Mouse (Mus musculus) midbrain, embryonic 12.5 days (tissue): Measurements from ENCODE around the gene Capn9. TPM values are rescaled to one million over a fixed set of nuclear protein-coding genes. Genes with fewer than 3 reads are reported as not detected.
A peak's percentile ranks its signal among the peaks of the same experiment; 100 is the strongest.

ENCODE experiments used
- ATAC-seq: fragments of 200-750 bp; cut with Nextera tagmentation; 2 replicates; pipeline ENCODE4 v1.8.0; 2017; ENCODE audit warnings: low read depth, moderate TSS enrichment, moderate library complexity; ENCODE audit not compliant: low FRiP score
- H3K27ac ChIP-seq: fragments of 300-500 bp; sonication (generic); replicated peaks from 2 replicates; pipeline ENCODE4 v1.5.1; 2016; ENCODE audit warnings: mild to moderate bottlenecking
- H3K27me3 ChIP-seq: fragments of 300-500 bp; sonication (generic); 2 replicates; pipeline ENCODE4 v1.6.1; 2016; ENCODE audit warnings: mild to moderate bottlenecking
- H3K36me3 ChIP-seq: fragments of 300-500 bp; sonication (generic); 2 replicates; pipeline ENCODE4 v1.6.1; 2016
- H3K4me1 ChIP-seq: fragments of 300-500 bp; sonication (generic); 2 replicates; pipeline ENCODE4 v1.6.1; 2016
- H3K4me2 ChIP-seq: fragments of 300-500 bp; sonication (generic); replicated peaks from 2 replicates; pipeline ENCODE4 v1.6.1; 2016; ENCODE audit warnings: mild to moderate bottlenecking, moderate library complexity
- H3K4me3 ChIP-seq: fragments of 300-500 bp; sonication (generic); 2 replicates; pipeline ENCODE4 v1.5.1; 2016; ENCODE audit warnings: mild to moderate bottlenecking
- H3K9ac ChIP-seq: fragments of 300-500 bp; sonication (generic); replicated peaks from 2 replicates; pipeline ENCODE4 v1.6.1; 2016; ENCODE audit warnings: mild to moderate bottlenecking, moderate library complexity
- H3K9me3 ChIP-seq: fragments of 300-500 bp; sonication (generic); 2 replicates; pipeline ENCODE4 v1.6.1; 2016; ENCODE audit warnings: mild to moderate bottlenecking
- WGBS: fragments of 180-500 bp; shearing (Covaris S2); methylation state at CpG from one replicate; pipeline ENCODE4 v1.1.7; 2016; 5-methylcytosine and 5-hydroxymethylcytosine counted together
- polyA plus RNA-seq: library from polyadenylated mRNA; unstranded; fragments of >200 nt; fragmentation: Nextera tagmentation; extraction: Ambion mirVana; gene quantifications from 2 replicates; pipeline ENCODE4 v1.2.1, GENCODE M21; 2016

Gene Capn9
- polyA plus RNA-seq, 1 experiment from 2014 or later: 0.13 TPM

DNA sequence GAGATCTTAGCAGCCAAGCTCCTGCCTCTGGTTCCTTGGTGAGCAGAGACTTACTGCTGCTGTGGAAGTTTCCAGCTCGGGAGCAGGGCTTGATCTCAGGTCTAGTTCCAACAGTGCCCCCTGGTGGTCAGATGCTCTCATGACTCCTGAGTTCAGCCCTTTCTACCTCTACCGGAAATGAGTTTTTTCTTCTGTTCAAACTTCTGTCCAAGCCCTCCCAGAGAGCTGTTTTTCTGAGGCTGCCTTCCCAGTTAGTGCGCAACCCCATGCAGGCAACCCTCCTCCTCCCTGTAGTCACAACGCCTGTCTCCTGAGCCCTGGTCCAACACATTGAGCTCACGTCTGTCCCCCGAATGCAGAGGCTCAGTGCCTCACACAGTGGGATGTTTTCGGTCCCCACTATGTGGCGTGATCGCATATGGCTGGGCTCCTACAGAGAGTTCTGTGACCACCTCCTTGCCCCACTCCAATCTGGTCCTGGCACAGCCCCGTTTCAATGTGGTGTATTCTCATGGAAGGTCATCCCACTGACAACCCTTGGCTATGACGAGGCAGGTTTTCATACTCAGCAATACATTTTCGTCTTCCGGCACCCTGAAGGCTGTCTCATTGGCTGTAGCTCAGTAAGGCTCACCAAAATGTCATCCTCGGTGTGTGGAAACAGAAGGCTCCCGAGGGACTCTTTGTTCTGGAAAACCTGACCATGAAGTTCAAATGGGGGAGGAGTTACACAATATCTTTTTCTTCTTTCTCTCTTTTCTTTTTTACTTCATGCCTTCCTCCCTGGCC, 2.2 kb upstream of the Capn9 start:
- H3K27me3 ChIP-seq: no peaks in the 10 kb centered on the region
- ATAC-seq: no peak; the same call in 1 of the 2 replicates
- H3K4me2 ChIP-seq: no peak overlapping the region
- H3K27ac ChIP-seq: no peak overlapping the region
- WGBS: 64% methylated on average over 15 of the region's 15 CpGs
- no peaks in the 10 kb centered on the region for H3K36me3 ChIP-seq
- no peak overlapping the region for H3K4me3 ChIP-seq
- peaks cover 6% of the 10 kb centered on the region; the same call in 1 of the 2 replicates for H3K4me1 ChIP-seq
- no peak overlapping the region for H3K9ac ChIP-seq
- H3K9me3 ChIP-seq: no peaks in the 10 kb centered on the region

DNA sequence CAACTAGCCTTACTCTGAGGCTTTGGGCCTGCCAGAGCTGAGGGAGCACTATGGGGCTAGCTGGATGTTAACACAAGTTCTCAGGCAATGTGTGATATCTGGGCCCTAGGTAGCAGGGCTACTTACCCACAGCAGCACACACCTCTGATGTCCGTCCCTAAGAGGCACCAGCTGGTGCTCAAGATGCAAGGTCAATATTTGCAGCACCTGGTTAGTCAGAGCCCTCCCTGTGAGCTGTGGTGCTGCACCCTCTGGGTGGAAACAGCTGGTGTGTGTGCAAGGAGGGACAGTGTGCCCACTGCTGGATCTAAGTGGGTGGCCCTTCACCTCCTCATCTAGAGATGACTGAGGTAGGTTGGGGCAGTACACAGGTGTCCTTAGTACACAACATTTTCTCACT, 840 bp downstream of the Capn9 start:
- no peak for ATAC-seq
- no peak overlapping the region for H3K27ac ChIP-seq
- H3K36me3 ChIP-seq: no peaks in the 10 kb centered on the region
- 88% methylated on average over 1 of the region's 1 CpGs for WGBS
- no peaks in the 10 kb centered on the region for H3K9me3 ChIP-seq
- H3K4me1 ChIP-seq: peaks cover 3% of the 10 kb centered on the region; the same call in 1 of the 2 replicates
- no peak overlapping the region for H3K4me3 ChIP-seq
- no peak overlapping the region for H3K4me2 ChIP-seq
- H3K9ac ChIP-seq: no peak overlapping the region
- H3K27me3 ChIP-seq: no peaks in the 10 kb centered on the region

DNA sequence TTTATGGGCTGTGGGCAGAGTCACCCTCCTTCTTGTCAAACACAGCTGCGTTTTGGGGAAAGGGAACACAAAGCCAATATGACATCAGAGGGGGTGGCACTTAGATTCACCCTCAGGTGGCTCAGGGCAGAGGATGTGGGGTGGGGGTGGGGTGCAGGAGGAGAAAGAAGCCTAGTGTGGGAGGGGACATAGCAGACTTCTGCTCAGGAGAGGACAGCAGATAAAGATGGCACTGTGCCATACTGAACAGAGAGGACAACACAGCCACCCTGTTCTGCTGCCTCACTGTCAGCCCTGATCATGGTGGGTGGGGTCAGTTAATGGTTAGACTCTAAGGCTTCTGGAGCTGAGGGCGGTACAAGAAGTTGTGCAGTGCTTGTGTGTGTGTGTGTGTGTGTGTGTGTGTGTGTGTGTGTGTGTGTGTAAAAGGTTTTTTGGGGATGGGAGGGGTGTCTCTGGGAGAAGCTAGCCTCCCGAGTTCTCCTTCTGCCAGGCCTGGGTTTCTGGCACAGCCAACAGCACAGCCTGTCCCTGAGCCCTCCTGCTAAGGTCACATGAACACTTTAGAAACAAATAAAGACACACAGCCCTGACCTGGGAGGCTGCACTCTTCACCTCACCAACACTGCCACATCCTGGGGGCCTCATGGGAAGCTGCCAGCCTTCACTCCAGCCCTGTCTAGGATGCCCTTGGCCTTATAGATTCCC, 10.0 kb downstream of the Capn9 start:
- Histone ChIP-seq H3K9ac (no peak overlapping the region), H3K27me3 (no peaks in the 10 kb centered on the region), H3K36me3 (no peaks in the 10 kb centered on the region), H3K27ac (no peak overlapping the region), H3K9me3 (no peaks in the 10 kb centered on the region), H3K4me3 (no peak overlapping the region), H3K4me1 (no peaks in the 10 kb centered on the region), H3K4me2 (no peak overlapping the region)
- no peak for ATAC-seq
- 54% methylated on average over 3 of the region's 3 CpGs for whole genome bisulfite sequencing

GRCm38 (mm10) chr8:124586556-124586955, 10.6 kb downstream of the Capn9 start:
- H3K27me3 ChIP-seq: no peaks in the 10 kb centered on the region

DNA sequence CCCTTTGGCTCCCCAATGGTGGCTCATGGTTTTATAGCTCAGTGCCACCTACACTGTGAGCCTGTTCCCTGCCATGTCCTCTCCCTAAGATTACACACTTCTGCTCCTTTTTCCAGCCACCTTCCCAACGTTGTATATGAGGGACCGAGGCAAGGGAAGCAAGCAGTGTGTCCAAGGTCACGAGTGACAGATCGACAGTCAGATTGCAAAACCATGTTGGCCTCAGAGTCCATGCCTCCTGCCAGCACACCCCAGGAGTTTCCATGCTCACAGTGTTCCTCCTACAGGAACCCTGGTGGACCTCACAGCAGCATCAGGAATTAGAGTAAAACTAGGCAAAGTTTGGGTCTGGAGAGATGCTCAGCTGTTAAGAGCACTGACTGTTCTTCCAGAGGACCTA, 13.5 kb downstream of the Capn9 start:
- H3K4me3 ChIP-seq: no peak overlapping the region
- no peak for ATAC-seq
- H3K9me3 ChIP-seq: no peaks in the 10 kb centered on the region
- H3K27me3 ChIP-seq: no peaks in the 10 kb centered on the region
- no peaks in the 10 kb centered on the region for H3K4me1 ChIP-seq
- H3K36me3 ChIP-seq: no peaks in the 10 kb centered on the region
- no peak overlapping the region for H3K9ac ChIP-seq
- 82% methylated on average over 4 of the region's 4 CpGs for WGBS
- no peak overlapping the region for H3K27ac ChIP-seq
- no peak overlapping the region for H3K4me2 ChIP-seq

More at GRCm38 (mm10) chr8:124586556-124586955, 10.6 kb downstream of the Capn9 start:
- Histone ChIP-seq H3K4me1 (no peaks in the 10 kb centered on the region), H3K27ac (no peak overlapping the region), H3K4me3 (no peak overlapping the region), H3K9ac (no peak overlapping the region), H3K9me3 (no peaks in the 10 kb centered on the region), H3K4me2 (no peak overlapping the region), H3K36me3 (no peaks in the 10 kb centered on the region)
- ATAC-seq: no peak
- WGBS: 86% methylated on average over 2 of the region's 2 CpGs

- 73% methylated on average over 5 of the region's 5 CpGs for WGBS
- Histone ChIP-seq H3K9me3 (no peaks in the 10 kb centered on the region), H3K9ac (no peak overlapping the region), H3K27ac (no peak overlapping the region), H3K27me3 (peaks cover 6% of the 10 kb centered on the region), H3K4me3 (no peak overlapping the region), H3K4me2 (no peak overlapping the region), H3K4me1 (no peaks in the 10 kb centered on the region), H3K36me3 (no peaks in the 10 kb centered on the region)
- no peak for ATAC-seq
Measured at GRCm38 (mm10) chr8:124604066-124604465, 28.2 kb downstream of the Capn9 start.

DNA sequence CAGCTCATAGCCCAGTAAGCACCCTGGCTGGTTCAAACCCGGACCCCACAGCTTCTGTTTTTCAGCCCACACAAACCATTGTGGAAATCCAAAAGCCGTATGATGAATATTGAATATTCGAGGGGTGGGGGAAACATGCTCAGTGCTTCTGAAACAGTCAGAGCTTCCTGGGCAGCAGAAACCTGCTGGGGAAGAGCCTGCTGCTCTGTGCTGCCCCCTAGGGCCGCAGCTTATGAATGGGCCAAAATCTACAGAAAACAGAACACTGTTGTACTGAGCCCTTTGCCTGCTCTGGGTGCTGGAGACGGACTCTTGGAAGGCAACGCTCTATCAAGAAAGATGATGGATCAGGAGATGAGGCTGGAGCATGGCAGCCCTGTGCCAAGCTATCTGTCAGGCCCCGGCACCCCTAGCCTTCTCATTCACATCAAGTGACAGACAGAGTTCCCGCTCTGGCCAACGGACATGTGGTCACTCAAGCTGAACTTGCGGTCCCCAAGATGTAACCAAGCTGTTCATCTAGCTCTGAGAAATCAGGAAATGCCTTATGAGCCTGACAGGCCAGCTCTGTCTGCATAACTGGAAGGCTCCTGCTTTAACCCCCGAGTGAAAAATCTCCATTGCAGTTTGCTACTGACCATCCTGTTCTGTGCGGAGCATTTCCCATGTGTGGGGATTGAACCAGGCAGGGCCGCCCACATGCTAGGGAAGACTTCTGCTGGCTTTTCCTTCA, 32.5 kb downstream of the Capn9 start:
- Histone ChIP-seq H3K9ac (no peak overlapping the region), H3K4me2 (no peak overlapping the region), H3K4me3 (no peak overlapping the region), H3K27ac (no peak overlapping the region), H3K9me3 (no peaks in the 10 kb centered on the region), H3K4me1 (no peaks in the 10 kb centered on the region), H3K36me3 (no peaks in the 10 kb centered on the region), H3K27me3 (peaks cover 6% of the 10 kb centered on the region)
- WGBS: 74% methylated on average over 13 of the region's 13 CpGs
- ATAC-seq: no peak

DNA sequence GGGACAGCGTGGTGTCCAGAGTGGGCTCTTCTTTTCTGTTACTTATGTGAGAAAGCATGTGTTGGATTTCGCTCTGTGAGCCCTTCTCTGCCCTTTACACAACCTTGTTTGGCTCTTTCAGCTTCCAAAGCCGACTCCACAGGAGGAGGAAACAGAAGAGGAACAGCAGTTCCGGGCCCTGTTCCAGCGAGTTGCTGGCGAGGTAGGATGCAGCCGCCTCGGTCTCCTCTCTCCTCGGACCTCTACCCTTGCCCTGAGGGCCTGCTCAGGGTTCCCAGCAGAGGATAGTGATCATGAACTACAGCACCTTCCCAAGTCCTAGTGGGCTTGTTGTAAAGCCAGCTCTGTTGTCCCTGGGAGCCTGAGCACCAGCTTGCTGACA, 33.1 kb downstream of the Capn9 start:
- Histone ChIP-seq H3K27ac (no peak overlapping the region), H3K27me3 (peaks cover 6% of the 10 kb centered on the region), H3K4me2 (no peak overlapping the region), H3K9me3 (no peaks in the 10 kb centered on the region), H3K36me3 (no peaks in the 10 kb centered on the region), H3K9ac (no peak overlapping the region), H3K4me1 (no peaks in the 10 kb centered on the region), H3K4me3 (no peak overlapping the region)
- ATAC-seq: no peak
- WGBS: 80% methylated on average over 9 of the region's 9 CpGs

- no peak overlapping the region for H3K9ac ChIP-seq
- peaks cover 18% of the 10 kb centered on the region for H3K27me3 ChIP-seq
- no peaks in the 10 kb centered on the region for H3K36me3 ChIP-seq
- H3K27ac ChIP-seq: no peak overlapping the region
- H3K9me3 ChIP-seq: no peaks in the 10 kb centered on the region
- H3K4me1 ChIP-seq: no peaks in the 10 kb centered on the region
- 88% methylated on average over 5 of the region's 6 CpGs for whole genome bisulfite sequencing
- H3K4me3 ChIP-seq: no peak overlapping the region
- H3K4me2 ChIP-seq: no peak overlapping the region
- no peak for ATAC-seq
Measured at GRCm38 (mm10) chr8:124614325-124614724, 38.4 kb downstream of the Capn9 start.

GRCm38 (mm10) chr8:124617266-124617869, 41.5 kb downstream of the Capn9 start:
- Histone ChIP-seq H3K9me3 (no peaks in the 10 kb centered on the region), H3K36me3 (no peaks in the 10 kb centered on the region), H3K4me2 (peak overlapping the region; percentile 63), H3K4me3 (peak overlapping the region; percentile 36), H3K27ac (no peak overlapping the region), H3K4me1 (peaks cover 9% of the 10 kb centered on the region; the same call in 1 of the 2 replicates), H3K27me3 (peaks cover 18% of the 10 kb centered on the region), H3K9ac (peak overlapping the region; percentile 47; the same call in 1 of the 2 replicates)
- peak; percentile 79 for ATAC-seq
- 15% methylated on average over 17 of the region's 17 CpGs for WGBS

- H3K27me3 ChIP-seq: peaks cover 18% of the 10 kb centered on the region
- no peaks in the 10 kb centered on the region for H3K9me3 ChIP-seq
- no peak overlapping the region for H3K4me3 ChIP-seq
- ATAC-seq: no peak
- no peaks in the 10 kb centered on the region for H3K36me3 ChIP-seq
- H3K4me1 ChIP-seq: peaks cover 9% of the 10 kb centered on the region; the same call in 1 of the 2 replicates
- no peak overlapping the region for H3K9ac ChIP-seq
- no peak overlapping the region for H3K4me2 ChIP-seq
- WGBS: 60% methylated on average over 9 of the region's 9 CpGs
- no peak overlapping the region for H3K27ac ChIP-seq
Measured at GRCm38 (mm10) chr8:124618252-124618651, 42.3 kb downstream of the Capn9 start.
